Mouse (Mus musculus): ENCODE measurements at regions not wholly inside any gene's neighbourhood (a gene's known extent, or its start where the extent isn't known, plus 50 kb on each side); places are given as distances from the start of the nearest gene placed in this dataset.
"Not testable (repeated sequence)": the region's sequence is repeated elsewhere in the genome, so short reads cannot be mapped to it uniquely, and the experiment has no call there.

- not testable (repeated sequence) for DNase-seq (ENCODE audit: low spot score in 2 of 2)
Measured at GRCm38 (mm10) chr14:53331153-53331552, 835.6 kb upstream of the Olfr1507 start.

- DNase-seq (ENCODE audit: low spot score in 2 of 2), result not testable (repeated sequence)
Measured at GRCm38 (mm10) chr14:53324367-53324766, 828.8 kb upstream of the Olfr1507 start.

- DNase-seq (ENCODE audit: low spot score in 2 of 2), result not testable (repeated sequence)
Measured at GRCm38 (mm10) chr14:53318512-53319309, 823.2 kb upstream of the Olfr1507 start.

GRCm38 (mm10) chr14:53312490-53312889 is 816.9 kb upstream of the Olfr1507 start:
- DNase-seq (ENCODE audit: low spot score in 2 of 2), result not testable (repeated sequence)

- DNase-seq (ENCODE audit: low spot score in 2 of 2), result not testable (repeated sequence)
Measured at GRCm38 (mm10) chr14:53303179-53303578, 807.6 kb upstream of the Olfr1507 start.

- DNase-seq (ENCODE audit: low spot score in 2 of 2), result not testable (repeated sequence)
Measured at GRCm38 (mm10) chr14:53302491-53302829, 806.9 kb upstream of the Olfr1507 start.

- DNase-seq (ENCODE audit: low spot score in 2 of 2), result not testable (repeated sequence)
Measured at GRCm38 (mm10) chr14:53301722-53302490, 806.4 kb upstream of the Olfr1507 start.

GRCm38 (mm10) chr14:53301110-53301509 is 805.6 kb upstream of the Olfr1507 start:
- not testable (repeated sequence) for DNase-seq (ENCODE audit: low spot score in 2 of 2)

GRCm38 (mm10) chr14:53299735-53300134 is 804.2 kb upstream of the Olfr1507 start:
- not testable (repeated sequence) for DNase-seq (ENCODE audit: low spot score in 2 of 2)

GRCm38 (mm10) chr14:53283350-53284141 is 788.0 kb upstream of the Olfr1507 start:
- not testable (repeated sequence) for DNase-seq (ENCODE audit: low spot score in 2 of 2)

- DNase-seq (ENCODE audit: low spot score in 2 of 2), result not testable (repeated sequence)
Measured at GRCm38 (mm10) chr14:53273218-53273617, 777.7 kb upstream of the Olfr1507 start.

GRCm38 (mm10) chr14:53267693-53268092 is 772.1 kb upstream of the Olfr1507 start:
- not testable (repeated sequence) for DNase-seq (ENCODE audit: low spot score in 2 of 2)

GRCm38 (mm10) chr14:53255962-53256361 is 760.4 kb upstream of the Olfr1507 start:
- not testable (repeated sequence) for DNase-seq (ENCODE audit: low spot score in 2 of 2)

- DNase-seq (ENCODE audit: low spot score in 2 of 2), result not testable (repeated sequence)
Measured at GRCm38 (mm10) chr14:53253470-53253869, 757.9 kb upstream of the Olfr1507 start.

- DNase-seq (ENCODE audit: low spot score in 2 of 2), result not testable (repeated sequence)
Measured at GRCm38 (mm10) chr14:53231142-53231541, 735.6 kb upstream of the Olfr1507 start.

- not testable (repeated sequence) for DNase-seq (ENCODE audit: low spot score in 2 of 2)
Measured at GRCm38 (mm10) chr14:53224789-53225188, 729.2 kb upstream of the Olfr1507 start.

- not testable (repeated sequence) for DNase-seq (ENCODE audit: low spot score in 2 of 2)
Measured at GRCm38 (mm10) chr14:53210554-53210953, 715.0 kb upstream of the Olfr1507 start.

- DNase-seq (ENCODE audit: low spot score in 2 of 2), result not testable (repeated sequence)
Measured at GRCm38 (mm10) chr14:53209258-53209657, 713.7 kb upstream of the Olfr1507 start.

GRCm38 (mm10) chr14:53190931-53191330 is 695.4 kb upstream of the Olfr1507 start:
- DNase-seq (ENCODE audit: low spot score in 2 of 2), result not testable (repeated sequence)

GRCm38 (mm10) chr14:53174099-53174498 is 678.5 kb upstream of the Olfr1507 start:
- not testable (repeated sequence) for DNase-seq (ENCODE audit: low spot score in 2 of 2)

- not testable (repeated sequence) for DNase-seq (ENCODE audit: low spot score in 2 of 2)
Measured at GRCm38 (mm10) chr14:53166327-53166726, 670.8 kb upstream of the Olfr1507 start.

GRCm38 (mm10) chr14:53159012-53159411 is 663.5 kb upstream of the Olfr1507 start:
- not testable (repeated sequence) for DNase-seq (ENCODE audit: low spot score in 2 of 2)
